Mouse (Mus musculus): Measurements from ENCODE around the gene Olfr107.

The Olfr107 gene

DNA sequence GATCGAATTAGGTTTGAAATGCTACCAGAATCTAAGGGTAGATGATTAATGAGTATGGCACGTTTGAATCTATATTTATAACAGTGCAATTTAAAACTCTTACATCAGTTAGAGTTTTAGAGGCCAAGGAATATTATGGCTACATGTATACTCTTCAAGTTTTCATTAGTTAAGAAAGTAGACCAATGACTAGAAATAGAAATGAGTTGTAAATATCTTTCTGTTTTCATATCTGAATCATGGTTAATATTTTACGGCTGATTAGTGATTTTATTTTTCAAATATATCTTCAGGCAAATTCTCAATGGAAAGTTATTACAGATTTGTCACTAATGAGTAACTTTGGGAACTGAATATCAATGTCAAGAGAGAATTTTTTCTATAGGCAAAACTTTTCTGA lies at the start of gene Olfr107:
Olfr107 (plus strand) TSS at position 301 of the 400 bp plus-strand sequence.
- no peak for DNase-seq (ENCODE audit: low spot score)

DNA sequence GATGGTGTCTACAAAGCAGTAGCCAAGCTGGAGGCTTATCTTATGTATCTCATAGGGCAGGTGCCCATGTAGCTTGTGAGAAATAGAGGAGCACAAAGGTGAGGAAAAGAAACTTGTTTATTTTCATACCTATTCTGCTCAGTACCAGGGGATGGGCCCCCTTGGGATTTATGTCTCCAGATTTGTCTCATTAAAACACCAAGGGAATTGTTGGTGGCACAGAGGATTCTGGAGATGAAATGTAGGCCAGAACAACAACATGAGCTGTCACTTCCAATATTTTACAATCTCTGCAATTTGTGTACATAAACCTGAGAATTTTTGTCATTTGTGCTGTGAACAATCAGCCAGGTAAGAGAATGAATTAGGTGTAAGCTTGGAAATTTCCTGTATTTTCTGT lies 39.7 kb upstream of the Olfr107 start, which contains the start of gene Olfr104-ps:
Olfr104-ps (plus strand) TSS at position 301 of the 400 bp plus-strand sequence.
- no peak for DNase-seq (ENCODE audit: low spot score)

DNA sequence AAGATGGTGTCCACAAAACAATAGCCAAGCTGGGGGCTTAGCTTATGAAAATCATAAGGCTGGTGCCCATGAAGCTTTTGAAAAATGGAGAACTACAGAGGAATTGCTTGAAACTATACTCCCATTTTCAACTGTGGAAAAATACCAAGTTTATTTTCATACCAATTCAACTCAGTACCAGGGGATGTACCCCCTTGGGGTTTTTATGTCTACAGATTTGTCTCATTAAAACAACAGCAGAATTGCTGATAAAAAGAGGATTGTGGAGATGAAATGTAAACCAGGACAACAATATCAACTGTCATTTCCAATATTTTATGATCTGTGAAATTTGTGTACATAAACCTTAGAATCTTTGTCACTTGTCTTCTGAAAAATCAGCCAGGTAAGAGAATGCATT lies 20.3 kb upstream of the Olfr107 start, which contains the start of gene Olfr105-ps:
Olfr105-ps (plus strand) TSS at position 301 of the 400 bp plus-strand sequence.
- no peak for DNase-seq (ENCODE audit: low spot score)

DNA sequence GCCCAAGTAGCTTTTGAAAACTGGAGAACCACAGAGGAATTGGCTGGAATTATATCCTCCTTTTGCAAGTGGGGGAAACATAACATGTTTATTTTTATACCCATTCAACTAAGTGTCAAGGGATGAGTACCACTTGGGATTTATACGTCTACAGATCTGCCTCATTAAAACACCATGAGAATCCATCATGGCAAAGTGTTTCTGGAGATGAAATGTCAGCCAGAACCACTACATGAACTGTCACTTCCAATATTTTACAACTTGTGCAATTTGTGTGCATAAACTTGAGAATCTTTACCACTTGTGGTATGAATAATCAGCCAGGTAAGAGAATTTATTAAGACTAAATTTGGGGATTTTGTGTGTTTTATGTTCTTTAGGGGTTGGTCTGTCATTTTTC lies 8.9 kb upstream of the Olfr107 start, which contains the start of gene Olfr106-ps:
Olfr106-ps (plus strand) TSS at position 301 of the 400 bp plus-strand sequence.
- no peak for DNase-seq (ENCODE audit: low spot score)

DNA sequence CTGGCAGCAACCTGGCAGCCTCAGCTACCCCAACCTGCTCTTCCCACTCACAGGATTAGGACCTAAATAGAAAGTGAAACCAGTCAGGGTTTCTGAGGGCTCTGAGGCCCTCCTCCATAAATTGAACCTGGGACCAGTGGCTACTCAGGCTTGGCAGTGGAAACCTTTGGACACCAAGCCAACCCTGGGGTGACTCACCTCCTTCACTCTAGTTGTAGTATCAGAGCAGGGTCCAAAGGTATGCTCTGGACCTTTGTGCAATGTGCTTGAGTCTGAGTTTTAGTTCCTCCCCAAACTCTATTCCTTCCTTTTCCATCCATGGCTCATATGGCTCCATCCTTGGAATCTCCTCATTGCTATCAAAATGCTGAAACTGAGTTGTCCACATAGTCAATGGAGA lies 14.4 kb downstream of the Olfr107 start:
- DNase-seq (ENCODE audit: low spot score), result no peak

DNA sequence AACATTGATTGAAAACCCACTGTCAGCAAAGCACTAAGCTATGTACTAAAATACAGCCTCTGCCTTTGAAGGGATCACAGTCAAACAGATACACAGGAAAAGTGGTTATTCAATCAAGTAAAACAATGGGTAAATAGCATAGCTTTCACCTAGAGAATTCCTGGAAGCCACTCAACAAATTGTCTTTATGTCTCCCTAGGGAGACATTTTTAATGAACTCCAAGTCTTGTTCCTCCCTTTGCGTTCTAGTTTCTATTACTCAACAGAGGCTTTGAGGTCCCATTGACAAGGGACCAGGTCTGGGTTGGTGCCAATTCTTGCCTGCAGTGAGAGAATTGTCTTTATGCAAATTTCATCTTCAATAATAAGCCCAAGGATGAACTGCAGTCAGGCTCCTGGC lies 46.2 kb downstream of the Olfr107 start, which contains the start of gene Olfr108:
Olfr108 (plus strand) TSS at position 301 of the 400 bp plus-strand sequence.
- no peak for DNase-seq (ENCODE audit: low spot score)

Measured in layer of hippocampus, adult 11-12 months (tissue).